Mouse (Mus musculus): ENCODE measurements around the gene Flot2. TPM values are rescaled to one million over a fixed set of nuclear protein-coding genes. Genes with fewer than 3 reads are reported as not detected.

The Flot2 gene
- polyA plus RNA-seq, 1 experiment from 2014 or later = 76.7 TPM

DNA sequence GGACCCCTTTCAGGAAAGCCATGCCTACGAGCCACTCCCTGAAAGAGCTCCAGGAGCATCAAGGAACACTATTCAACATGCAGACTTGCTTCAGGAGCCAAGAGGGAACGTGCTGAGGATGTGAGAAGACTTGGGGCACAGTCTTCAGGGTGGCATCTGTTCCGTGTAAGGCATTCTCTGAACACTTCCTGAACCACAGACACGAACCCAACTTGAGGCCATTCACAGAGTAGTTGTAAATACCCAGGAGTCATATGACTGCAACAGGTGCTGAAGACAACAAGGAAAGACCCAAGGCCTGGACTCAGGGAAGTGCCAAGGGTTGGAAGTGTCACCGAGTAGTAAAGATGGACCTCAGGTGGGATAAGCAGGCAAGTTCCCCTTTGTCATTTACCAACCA is 29.8 kb downstream of the Flot2 start:
- H3K4me2 ChIP-seq = no peak overlapping the region
- no peaks in the 10 kb centered on the region for H3K9me3 ChIP-seq
- no peaks in the 10 kb centered on the region for H3K4me1 ChIP-seq
- H3K9ac ChIP-seq = no peak overlapping the region
- no peak for ATAC-seq (replicated peaks)
- H3K4me3 ChIP-seq = no peak overlapping the region
- H3K27ac ChIP-seq = no peak overlapping the region
- no peaks in the 10 kb centered on the region for H3K36me3 ChIP-seq (replicated peaks)
- 84% methylated on average over 5 of the region's 5 CpGs for WGBS
- H3K27me3 ChIP-seq (replicated peaks) = no peaks in the 10 kb centered on the region

DNA sequence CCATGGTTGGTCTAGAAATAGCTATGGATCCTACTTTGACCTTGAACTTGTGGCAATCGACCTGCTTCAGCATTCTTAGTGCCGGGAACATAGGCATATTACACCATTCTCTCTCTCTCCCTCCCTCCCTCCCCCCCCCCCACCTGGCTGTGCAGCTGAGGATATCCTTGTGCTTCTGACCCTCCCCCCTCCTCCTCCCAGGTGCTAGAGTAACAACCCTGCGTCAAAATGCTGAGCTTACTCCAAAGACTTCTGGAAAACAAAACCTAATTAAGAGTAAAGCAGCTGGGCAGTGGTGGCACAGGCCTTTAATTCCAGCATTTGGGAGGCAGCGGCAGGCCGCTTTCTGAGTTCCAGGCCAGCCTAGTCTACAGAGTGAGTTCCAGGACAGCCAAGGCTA is 31.4 kb downstream of the Flot2 start:
- 87% methylated on average over 5 of the region's 5 CpGs for WGBS
- Histone ChIP-seq H3K27ac (no peak overlapping the region), H3K4me3 (no peak overlapping the region), H3K36me3 (replicated peaks) (peaks cover 8% of the 10 kb centered on the region), H3K27me3 (replicated peaks) (no peaks in the 10 kb centered on the region), H3K4me1 (no peaks in the 10 kb centered on the region), H3K9ac (no peak overlapping the region), H3K4me2 (no peak overlapping the region), H3K9me3 (no peaks in the 10 kb centered on the region)
- ATAC-seq (replicated peaks) = no peak

DNA sequence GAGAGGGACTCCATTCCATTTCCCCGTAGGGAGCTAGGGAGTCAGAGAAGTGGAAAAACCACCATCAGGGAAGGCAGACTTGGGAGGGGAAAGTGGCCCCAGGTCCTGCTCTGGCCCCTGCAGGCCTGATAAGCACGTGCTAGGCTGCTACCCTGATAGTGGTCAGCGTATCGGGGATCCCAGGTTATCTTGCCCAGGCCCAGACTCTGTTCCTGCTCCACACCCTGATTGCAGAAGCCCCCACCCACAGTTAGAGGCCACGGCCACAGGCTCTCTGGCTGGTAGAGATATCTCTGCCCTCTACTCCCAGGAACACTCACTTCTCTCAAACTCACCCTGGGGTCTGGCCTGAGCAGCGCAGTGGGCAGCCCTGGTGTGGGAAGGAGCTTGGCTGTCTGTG is 31.9 kb downstream of the Flot2 start:
- H3K27ac ChIP-seq = no peak overlapping the region
- H3K9me3 ChIP-seq = no peaks in the 10 kb centered on the region
- no peak for ATAC-seq (replicated peaks)
- 88% methylated on average over 6 of the region's 6 CpGs for WGBS
- H3K36me3 ChIP-seq (replicated peaks) = peaks cover 13% of the 10 kb centered on the region
- no peaks in the 10 kb centered on the region for H3K4me1 ChIP-seq
- no peaks in the 10 kb centered on the region for H3K27me3 ChIP-seq (replicated peaks)
- H3K4me2 ChIP-seq = no peak overlapping the region
- H3K9ac ChIP-seq = no peak overlapping the region
- H3K4me3 ChIP-seq = no peak overlapping the region

DNA sequence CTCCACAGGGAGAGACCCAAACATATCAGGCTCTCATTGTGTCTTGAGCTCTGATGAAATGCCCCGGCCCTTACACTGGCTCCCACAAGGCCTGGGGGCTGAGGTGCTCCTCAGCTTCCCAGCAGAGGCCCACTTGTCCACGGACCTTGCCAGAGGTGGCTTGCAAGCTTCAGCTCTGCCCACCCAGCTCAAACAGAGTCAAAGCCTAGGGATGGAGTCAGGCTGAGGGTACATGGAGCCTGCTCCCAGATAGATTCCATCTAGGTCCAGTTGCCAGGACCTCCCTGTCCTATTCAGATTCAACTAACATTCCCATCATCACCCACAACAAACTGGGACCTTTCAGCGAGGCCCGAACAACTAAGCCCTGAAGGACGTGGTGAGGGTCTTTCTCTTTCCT is 34.2 kb downstream of the Flot2 start:
- no peak overlapping the region for H3K4me3 ChIP-seq
- H3K9me3 ChIP-seq = no peaks in the 10 kb centered on the region
- H3K9ac ChIP-seq = no peak overlapping the region
- ATAC-seq (replicated peaks) = no peak
- H3K4me1 ChIP-seq = no peaks in the 10 kb centered on the region
- no peak overlapping the region for H3K4me2 ChIP-seq
- no peaks in the 10 kb centered on the region for H3K27me3 ChIP-seq (replicated peaks)
- 76% methylated on average over 5 of the region's 5 CpGs for WGBS
- no peak overlapping the region for H3K27ac ChIP-seq
- H3K36me3 ChIP-seq (replicated peaks) = peaks cover 25% of the 10 kb centered on the region

DNA sequence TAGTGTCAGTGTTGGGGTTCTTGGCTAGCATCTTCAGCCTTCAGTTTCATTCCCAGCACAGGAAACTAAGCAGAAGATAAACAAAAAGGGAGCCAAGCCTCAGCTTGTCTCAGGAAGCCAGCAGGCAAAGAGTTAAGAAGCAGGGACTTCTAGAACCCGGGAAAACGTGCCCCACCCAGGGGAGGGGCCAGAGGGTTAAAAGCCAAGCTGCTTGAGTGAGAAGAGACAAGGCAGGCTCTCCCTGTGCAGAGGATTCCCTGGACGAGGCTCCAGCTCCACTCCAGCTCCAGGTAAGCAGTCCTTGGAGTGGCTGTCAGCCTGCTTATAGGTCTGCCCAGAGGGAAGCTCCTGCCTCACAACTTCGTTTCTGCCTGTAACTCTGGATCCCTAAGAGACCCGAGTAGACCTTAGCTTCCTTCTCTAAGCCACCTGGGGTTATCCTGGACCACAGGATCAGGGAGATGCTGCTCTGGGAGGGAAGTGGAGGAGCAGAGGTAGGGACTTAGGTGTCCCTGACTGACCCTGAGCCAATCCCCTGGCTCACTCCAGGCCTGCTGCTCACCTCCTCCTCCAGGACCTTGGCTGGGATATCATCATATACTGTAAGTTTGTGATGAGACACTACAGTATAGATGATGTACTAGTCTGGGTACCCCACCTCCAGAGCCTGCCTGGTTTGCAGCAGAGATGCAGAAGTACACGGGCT is 34.8 kb downstream of the Flot2 start:
- peaks cover 30% of the 10 kb centered on the region for H3K36me3 ChIP-seq (replicated peaks)
- WGBS = 35% methylated on average over 6 of the region's 6 CpGs
- H3K4me2 ChIP-seq = no peak overlapping the region
- no peak overlapping the region for H3K27ac ChIP-seq
- H3K4me3 ChIP-seq = no peak overlapping the region
- H3K4me1 ChIP-seq = no peaks in the 10 kb centered on the region
- H3K9ac ChIP-seq = no peak overlapping the region
- H3K9me3 ChIP-seq = no peaks in the 10 kb centered on the region
- no peak for ATAC-seq (replicated peaks)
- no peaks in the 10 kb centered on the region for H3K27me3 ChIP-seq (replicated peaks)

DNA sequence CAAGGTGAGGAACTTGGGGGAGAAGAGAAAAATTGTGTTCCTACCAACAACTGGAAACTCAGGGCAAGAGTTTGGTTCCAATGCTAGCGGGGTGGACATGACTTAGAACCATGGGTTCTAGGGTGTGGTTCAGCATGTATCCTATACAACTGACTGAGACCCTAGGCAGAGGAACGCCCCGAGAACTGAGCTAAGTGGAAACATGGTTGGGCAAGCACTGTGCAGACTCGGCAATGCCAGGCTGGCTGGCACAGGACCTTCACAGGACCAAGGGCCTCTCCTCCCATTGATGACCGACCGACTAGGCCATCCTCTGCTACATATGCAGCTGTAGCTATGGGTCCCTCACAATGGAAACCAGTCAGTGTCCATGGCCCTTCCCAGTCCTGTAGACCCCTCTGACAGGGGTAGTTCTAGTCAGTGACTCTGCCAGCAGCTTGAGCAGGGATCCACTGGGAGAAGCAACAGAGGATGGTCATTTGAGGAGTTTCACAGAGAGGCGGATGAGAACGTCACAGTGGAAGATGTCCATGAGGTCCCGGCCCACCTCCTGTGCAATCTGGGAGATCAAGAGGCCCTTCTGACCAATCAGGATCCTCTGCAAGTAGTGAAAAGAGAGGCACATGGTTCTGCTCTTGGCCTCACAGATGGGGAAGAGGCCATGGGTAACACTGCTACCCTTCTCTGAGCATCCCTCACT is 36.0 kb downstream of the Flot2 start:
- Histone ChIP-seq H3K36me3 (replicated peaks) (peaks cover 31% of the 10 kb centered on the region), H3K4me3 (no peak overlapping the region), H3K4me2 (no peak overlapping the region), H3K4me1 (no peaks in the 10 kb centered on the region; the same call in 1 of the 2 replicates), H3K27me3 (replicated peaks) (no peaks in the 10 kb centered on the region), H3K9ac (no peak overlapping the region), H3K27ac (no peak overlapping the region), H3K9me3 (no peaks in the 10 kb centered on the region)
- no peak for ATAC-seq (replicated peaks)
- WGBS = 95% methylated on average over 9 of the region's 9 CpGs

DNA sequence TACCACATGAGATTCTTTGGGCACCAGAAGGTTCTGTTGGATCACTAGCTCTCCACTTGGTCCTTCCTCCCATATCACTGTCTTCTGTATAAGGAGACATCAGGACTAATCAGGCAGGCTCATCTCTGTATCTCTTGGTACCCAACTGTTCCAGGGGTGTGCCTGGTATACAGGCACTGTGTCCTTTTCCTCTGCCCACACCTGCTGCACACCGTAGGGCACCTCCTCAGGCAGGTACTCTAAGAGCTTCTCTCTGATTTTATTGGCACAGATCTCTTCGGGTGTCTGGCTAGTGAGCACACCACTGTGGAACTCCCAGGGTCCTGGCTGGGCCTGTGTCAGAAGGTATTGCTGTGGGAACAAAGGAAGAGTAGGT is 36.5 kb downstream of the Flot2 start:
- peaks cover 31% of the 10 kb centered on the region for H3K36me3 ChIP-seq (replicated peaks)
- H3K9me3 ChIP-seq = no peaks in the 10 kb centered on the region
- 95% methylated on average over 2 of the region's 2 CpGs for WGBS
- H3K27ac ChIP-seq = no peak overlapping the region
- H3K4me2 ChIP-seq = no peak overlapping the region
- no peak overlapping the region for H3K4me3 ChIP-seq
- H3K9ac ChIP-seq = no peak overlapping the region
- peaks cover 5% of the 10 kb centered on the region for H3K4me1 ChIP-seq
- no peaks in the 10 kb centered on the region for H3K27me3 ChIP-seq (replicated peaks)
- no peak for ATAC-seq (replicated peaks)

DNA sequence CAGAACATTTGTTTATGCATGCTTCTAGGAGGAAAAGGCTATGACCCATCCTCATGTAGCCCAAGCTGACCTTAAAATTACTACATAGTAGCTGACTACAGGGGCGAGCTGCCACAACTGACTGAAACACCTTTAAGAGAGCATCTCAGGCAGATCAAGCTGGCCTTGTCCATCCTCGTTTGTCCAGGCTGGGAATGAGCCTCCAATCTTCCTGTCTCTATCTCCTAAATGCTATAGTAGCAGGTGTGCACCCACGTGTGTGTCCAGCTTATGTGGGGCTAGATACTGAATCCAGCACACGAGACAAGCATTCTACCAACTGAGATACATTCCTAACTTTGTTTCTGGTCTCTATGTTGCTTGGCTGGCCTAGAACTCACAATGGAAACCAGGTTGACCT is 36.9 kb downstream of the Flot2 start:
- ATAC-seq (replicated peaks) = no peak
- Histone ChIP-seq H3K36me3 (replicated peaks) (peaks cover 31% of the 10 kb centered on the region), H3K9me3 (no peaks in the 10 kb centered on the region), H3K9ac (no peak overlapping the region), H3K27ac (no peak overlapping the region), H3K4me3 (no peak overlapping the region), H3K4me1 (peaks cover 9% of the 10 kb centered on the region), H3K27me3 (replicated peaks) (no peaks in the 10 kb centered on the region), H3K4me2 (no peak overlapping the region)
- 90% methylated on average over 4 of the region's 4 CpGs for WGBS

DNA sequence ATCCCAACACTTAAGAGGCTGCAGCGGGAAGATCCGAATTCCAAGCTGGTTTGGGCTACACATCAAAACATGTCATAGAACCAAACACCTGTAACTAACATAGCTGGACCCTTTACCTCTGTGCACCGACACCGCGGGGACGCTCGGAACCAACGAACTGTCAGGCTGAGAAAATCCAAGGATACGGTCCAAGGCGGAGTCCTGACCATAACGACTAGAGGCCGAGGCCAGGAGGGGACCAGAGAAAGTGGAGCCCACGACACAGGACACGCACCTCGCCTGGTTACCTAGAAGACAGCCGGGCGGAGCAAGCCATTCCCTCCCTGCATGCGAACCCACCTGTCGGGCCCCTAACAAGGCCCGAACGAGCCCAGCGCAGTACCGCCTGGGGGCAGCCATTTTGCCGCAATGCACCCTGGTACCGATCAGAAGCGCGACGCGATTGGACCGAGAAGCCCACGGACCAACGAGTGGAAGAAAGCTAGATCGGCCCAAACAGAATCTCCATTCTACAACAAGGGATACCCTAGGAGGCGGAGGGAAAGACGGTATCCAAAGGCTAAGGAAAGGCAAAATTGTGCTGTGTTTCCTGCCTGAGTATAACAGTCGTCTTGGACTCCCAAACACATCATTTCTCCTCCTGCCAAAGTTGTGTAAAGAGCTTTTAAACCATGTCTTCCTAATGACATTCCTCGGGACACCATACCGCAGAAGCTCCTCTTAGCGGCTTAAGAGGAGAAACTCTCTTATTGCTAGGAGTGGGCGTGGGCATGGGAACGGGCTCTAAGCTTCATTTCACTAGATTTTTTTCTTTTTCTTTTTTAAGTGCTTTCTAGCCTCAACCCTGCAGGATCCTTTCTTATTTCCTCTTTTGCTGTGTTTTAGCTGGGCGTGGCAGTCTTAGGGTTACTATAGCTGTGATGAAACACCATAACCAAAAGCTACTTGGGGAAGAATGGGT is 42.5 kb downstream of the Flot2 start, which contains the start of gene Eral1:
Gene Eral1, minus strand, starts transcription at position 423 of the 961 bp plus-strand sequence.
- Histone ChIP-seq H3K4me3 (peak within 1 kb of the TSS; percentile 72), H3K9ac (peak within 1 kb of the TSS; percentile 80)

DNA sequence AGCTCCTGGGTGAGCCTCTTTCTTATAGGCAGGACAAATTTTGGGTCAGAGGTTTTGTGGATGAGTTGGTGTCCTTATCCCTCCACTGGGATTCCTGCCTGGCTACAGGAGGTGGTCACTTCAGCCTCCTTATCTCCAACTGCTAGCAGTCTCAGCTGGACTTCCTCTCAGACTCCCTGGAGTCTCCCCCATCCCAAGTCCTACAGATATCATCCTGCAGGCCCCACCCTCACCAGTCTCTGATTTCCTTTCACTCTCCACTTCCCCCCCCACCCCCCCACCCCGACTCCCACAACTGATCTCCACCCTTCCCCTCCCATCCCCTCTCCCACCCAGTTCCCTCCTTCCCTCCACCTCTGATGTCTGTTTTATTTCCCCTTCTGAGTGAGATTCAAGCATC is 45.9 kb downstream of the Flot2 start:
- Histone ChIP-seq H3K4me1 (peaks cover 16% of the 10 kb centered on the region), H3K27me3 (replicated peaks) (peaks cover 5% of the 10 kb centered on the region), H3K9me3 (no peaks in the 10 kb centered on the region), H3K4me3 (no peak overlapping the region), H3K9ac (no peak overlapping the region), H3K27ac (no peak overlapping the region), H3K4me2 (no peak overlapping the region), H3K36me3 (replicated peaks) (no peaks in the 10 kb centered on the region)
- no peak for ATAC-seq (replicated peaks)
- WGBS = 36% methylated on average over 1 of the region's 1 CpGs

More for the DNA sequence above, 42.5 kb downstream of the Flot2 start, which contains the start of gene Eral1:
- Histone ChIP-seq H3K27ac (peak within 1 kb of the TSS; percentile 78), H3K4me2 (peak within 1 kb of the TSS; percentile 61), H3K9me3 (no peaks in the 10 kb centered on the region), H3K4me1 (peaks cover 16% of the 10 kb centered on the region), H3K27me3 (replicated peaks) (peaks cover 5% of the 10 kb centered on the region), H3K36me3 (replicated peaks) (peaks cover 13% of the 10 kb centered on the region)
- 2% methylated on average over 42 of the region's 42 CpGs for WGBS
- ATAC-seq (replicated peaks) = peak; percentile 95

DNA sequence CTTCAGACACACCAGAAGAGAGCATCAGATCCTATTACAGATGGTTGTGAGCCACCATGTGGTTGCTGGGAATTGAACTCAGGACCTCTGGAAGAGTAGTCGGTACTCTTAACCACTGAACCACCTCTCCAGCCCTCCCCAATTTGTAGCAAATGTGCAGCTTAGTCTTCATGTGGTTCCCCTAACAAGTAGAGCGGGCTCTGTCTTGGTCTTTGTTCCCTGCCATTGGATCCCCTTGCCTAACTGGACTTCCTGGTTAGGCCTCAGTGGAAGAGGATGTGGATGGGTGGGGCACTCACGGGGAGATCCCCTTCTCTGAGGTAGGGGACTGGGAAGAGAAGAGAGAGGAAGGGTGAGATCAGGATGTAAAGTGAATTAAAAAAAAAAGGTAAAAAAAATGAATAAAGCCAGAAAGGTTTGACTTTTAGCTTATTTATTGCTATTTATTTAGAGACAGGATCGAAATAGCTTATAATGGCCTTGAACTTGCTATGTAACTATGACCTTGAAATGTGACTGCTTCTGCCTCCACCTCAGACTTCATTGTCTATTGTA is 49.3 kb downstream of the Flot2 start:
- 77% methylated on average over 4 of the region's 4 CpGs for WGBS
- no peak overlapping the region for H3K9ac ChIP-seq

DNA sequence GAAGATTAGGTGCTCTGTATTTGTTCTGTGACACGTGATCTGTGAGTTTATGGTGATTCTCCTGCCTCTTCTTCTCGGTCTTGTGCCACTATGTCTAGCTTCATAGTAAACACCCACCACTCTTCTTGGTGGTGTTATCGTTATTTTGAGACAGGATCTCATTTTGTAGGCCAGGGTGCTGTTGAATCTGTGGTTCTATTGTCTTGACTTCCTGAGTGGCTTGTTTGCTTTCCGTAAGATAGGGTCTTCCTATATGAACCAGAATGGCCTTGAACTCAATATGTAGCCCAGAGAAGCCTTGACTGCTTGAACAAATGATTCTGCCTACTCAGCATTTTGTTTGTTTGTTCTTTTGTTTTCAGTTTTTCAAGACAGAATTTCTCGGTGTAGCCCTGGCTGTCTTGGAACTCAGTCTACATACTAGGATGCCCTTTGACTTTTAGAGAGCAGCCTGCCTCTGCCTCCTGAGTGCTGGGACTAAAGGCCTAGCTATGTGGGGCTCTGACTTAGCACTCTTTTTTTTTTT is 50.1 kb downstream of the Flot2 start:
- peaks cover 7% of the 10 kb centered on the region for H3K27me3 ChIP-seq (replicated peaks)
- H3K4me1 ChIP-seq = no peaks in the 10 kb centered on the region
- no peak overlapping the region for H3K27ac ChIP-seq
- ATAC-seq (replicated peaks) = no peak
- no peaks in the 10 kb centered on the region for H3K36me3 ChIP-seq (replicated peaks)
- H3K4me2 ChIP-seq = no peak overlapping the region
- no peak overlapping the region for H3K9ac ChIP-seq
- 85% methylated on average over 5 of the region's 5 CpGs for WGBS
- no peaks in the 10 kb centered on the region for H3K9me3 ChIP-seq
- H3K4me3 ChIP-seq = no peak overlapping the region

More for the DNA sequence above, 49.3 kb downstream of the Flot2 start:
- Histone ChIP-seq H3K4me2 (no peak overlapping the region), H3K27me3 (replicated peaks) (peaks cover 7% of the 10 kb centered on the region), H3K9me3 (no peaks in the 10 kb centered on the region), H3K4me1 (no peaks in the 10 kb centered on the region), H3K4me3 (no peak overlapping the region), H3K36me3 (replicated peaks) (no peaks in the 10 kb centered on the region), H3K27ac (no peak overlapping the region)
- ATAC-seq (replicated peaks) = no peak
